Mouse (Mus musculus): ENCODE results near the gene Ociad2.
A peak's percentile ranks its signal among the peaks of the same experiment; 100 is the strongest.

The Ociad2 gene

DNA sequence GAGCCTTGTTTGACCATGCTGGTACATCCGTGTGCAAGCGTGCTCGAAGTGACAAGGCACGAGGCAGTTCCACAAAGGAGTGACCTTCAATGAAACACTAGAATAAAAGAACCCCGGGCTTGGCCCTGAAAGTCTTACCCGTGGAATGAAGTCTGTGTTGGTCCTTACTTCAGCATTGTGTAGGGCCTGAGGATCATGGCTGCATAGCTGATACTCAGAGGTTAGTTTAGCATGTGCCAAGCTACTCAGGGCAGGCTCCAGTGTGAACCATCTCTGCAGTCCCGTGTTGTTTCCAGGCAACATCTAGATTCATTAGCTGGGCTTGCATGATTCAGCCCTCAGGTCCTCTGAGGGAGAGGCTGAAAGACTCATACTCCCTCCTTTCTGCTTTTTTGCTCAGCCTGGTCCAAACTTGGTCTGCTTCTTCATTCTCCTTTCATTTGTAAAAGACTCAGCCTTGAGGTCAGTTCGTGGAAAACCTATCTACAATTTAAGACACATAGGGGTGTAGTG is at the start of gene Ociad2:
Gene Ociad2 (minus strand): TSS at position 306 of the 513 bp plus-strand sequence.
- no peak for DNase-seq (ENCODE audit: low spot score in 2 of 2)

DNA sequence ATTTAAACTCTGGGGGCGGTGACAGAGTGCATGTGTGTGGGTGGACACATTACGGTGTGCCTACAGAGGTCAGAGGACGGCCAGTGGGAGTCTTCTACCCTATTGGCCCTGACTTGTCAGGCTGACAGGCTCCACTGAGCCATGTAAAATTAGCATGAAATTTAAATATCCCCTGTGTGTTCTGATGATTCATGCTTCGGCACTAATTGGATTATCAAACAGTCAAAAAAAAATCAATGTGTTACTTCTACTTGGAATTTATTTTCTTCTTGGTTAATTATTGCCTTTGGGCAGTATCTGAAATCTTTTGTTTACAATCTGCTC is 42.8 kb upstream of the Ociad2 start:
- no peak for DNase-seq (ENCODE audit: low spot score in 2 of 2)

DNA sequence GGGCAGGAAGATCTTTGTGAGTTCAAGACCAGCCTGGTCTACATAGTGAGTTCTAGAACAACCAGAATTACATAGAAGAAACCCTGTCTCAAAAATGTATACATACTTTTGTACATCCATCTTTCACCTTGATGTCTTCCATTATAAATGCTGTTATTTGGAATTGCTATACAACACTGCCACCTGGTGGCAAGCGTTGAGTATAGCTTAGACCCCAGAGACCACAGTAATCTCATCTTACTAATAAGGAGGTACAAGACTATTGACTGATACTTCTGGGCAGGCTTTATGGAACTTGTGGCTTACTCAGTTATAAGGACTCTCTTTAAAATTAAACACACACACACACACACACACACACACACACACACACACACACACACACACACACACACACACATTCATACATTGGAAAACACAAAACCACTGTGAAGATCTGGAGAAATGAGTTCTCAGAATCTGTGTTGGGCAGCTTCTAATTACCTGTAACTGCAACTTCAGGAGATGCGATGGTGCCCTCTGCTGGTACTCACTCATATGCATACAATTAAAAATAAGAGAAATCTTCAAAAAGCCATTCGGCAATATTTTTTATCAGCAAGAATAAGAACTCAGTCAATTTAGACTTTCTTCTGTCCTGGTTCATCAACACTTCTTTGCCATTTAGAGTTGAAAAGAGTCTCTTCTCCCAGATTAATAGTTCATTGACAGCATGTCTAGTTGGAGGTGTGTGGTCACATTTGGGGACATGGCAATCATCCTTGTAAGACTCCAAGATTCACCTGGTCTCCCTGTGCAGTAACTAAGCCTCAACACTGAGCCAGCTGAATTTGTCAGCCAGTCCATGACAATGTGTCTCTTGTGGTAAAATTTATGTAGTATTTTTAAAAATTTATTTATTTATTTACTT is 42.2 kb upstream of the Ociad2 start:
- peak; percentile 59 to 70 for DNase-seq (ENCODE audit: low spot score in 2 of 2)

DNA sequence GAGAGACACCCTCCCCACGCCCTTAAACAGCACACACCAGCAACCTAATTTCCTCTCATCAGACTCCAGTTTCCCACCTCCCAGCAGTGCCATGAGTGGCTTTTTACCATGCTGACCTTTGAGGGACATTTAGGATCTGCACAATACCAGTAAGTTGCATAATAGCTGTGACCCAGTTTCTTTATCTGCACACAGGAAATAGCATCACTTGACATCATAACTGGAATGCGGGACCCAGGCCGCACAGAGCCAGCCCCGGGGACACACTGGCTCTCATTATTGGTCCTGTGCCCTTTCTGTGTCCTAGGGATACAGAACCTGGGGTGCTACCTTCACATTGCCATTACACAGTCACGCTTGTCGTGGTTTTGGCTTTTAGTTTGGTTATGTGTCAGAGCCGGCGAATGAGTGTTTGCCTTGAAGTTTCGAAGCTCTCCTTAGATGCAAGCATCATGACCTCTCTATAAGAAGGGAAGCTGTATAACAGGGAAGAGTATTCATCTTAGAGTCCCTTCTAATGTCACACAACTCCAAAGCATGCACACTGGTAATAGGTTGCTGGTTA is 41.2 kb upstream of the Ociad2 start:
- no peak for DNase-seq (ENCODE audit: low spot score in 2 of 2)

DNA sequence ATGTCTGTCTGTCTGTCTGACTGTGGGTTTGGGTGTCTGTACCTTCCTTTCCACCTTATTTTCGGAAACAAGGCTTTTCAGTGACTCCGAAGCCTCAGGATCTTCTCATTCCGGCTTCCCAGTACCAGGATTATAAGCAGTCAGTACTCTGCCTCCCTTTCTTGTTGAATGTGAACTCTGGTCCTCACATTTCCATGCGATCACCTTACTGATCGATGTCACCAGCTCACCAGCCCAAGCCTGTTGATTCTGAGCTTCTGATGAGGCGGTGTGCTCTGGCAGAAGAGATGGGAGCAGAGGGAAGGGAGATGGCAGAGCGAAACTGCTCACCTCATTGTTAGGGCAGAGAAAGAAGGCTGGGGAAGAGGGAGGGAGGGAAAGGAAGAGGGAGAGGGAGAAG is 40.7 kb upstream of the Ociad2 start:
- no peak for DNase-seq (ENCODE audit: low spot score in 2 of 2)

DNA sequence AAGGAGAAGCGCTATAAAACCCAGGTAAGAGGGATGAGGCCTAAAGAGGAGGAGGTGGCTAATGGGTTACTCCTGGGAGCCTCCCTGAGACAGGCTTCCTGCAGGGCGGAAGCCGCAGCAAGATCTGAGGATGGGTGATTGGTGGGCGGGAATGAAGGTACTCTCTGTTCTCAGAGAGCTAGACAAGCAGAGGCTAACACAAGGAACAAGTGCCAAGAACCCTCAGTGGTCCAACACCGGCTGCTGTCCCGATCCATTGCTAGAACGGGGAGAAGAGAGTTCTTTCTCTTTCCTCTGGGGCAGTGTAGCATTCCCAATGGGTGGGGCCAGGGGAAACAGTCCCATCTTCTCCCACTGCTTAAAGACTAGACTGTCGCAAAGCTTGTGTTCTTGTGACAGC is 40.0 kb upstream of the Ociad2 start:
- DNase-seq (ENCODE audit: low spot score in 2 of 2): no peak

DNA sequence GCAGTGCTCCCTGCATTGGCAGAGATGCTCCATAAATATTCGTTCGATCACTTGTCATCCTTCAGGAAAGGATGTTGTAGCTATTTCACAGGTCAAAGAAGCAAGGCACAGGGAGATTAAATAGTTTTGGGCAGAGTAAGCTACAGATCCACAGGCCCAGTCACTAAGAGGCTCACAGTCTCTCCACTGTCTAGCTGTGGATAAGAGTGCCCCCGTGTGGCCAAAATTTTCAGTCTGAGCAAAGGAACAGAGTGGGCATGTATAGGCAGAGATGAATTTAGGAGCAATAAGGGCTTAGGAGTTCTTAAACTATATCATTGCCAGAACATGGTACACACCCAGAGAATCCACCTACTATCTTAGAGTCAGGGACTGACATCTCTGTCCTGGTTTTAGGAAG is 39.1 kb upstream of the Ociad2 start:
- DNase-seq (ENCODE audit: low spot score in 2 of 2): peak; percentile 57 to 67

DNA sequence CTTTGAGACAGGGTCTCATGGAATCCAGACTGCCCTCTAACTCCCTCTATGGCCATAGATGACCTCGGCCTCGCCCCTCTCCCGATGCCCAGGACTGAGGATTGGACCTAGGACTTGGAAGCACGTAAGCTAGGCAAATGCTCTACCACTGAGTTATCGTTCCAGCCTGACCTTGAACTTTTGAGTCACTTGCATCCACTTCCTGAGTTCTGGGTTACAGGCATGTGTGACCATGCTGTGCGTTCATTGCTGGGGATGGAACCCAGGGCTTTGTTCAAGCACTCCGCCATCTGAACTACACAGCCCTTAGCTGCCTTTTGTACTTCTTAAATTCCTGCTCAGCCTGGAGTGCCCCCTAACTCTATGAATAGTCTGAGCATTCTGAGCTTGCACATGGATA is 35.7 kb upstream of the Ociad2 start:
- DNase-seq (ENCODE audit: low spot score in 2 of 2): no peak

DNA sequence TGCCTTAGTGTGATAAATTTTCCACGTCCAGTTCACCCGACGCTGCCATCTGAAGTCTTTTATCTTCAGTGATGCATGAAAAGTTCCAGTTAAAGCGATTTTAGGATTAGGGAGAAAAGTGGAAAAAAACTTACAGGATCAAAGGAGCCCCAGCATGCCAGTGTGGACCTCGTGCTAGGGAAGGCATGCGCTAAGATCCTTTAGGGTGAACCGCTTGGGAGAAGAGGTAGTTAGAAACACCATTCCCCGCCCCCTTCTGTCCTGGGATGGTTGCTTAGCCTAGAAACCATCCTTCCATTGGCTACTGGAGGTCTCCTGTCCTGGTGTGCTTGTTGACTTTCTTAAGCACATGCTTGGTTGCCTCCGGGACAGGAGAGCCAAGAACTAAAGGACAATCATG is 35.2 kb upstream of the Ociad2 start:
- no peak for DNase-seq (ENCODE audit: low spot score in 2 of 2)

DNA sequence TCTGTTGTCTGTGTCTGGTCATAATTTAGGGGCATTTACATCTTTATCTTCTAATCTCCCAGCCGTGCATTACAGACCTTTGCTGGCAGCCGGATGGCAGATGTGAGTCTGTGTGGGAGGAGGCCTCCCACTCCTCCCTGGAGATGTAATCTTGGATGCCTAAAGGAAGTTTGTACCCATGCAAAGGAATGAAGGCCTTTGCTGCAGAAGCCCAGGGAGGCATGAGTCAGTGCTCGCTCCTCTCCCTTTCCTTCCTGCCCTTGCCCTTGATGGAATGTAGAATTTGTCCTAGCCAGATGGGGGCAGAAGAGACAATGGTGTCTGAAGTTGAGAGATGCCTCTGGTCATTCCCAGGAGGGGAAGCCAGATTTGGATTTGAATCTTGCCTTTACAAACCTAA is 32.4 kb upstream of the Ociad2 start:
- DNase-seq (ENCODE audit: low spot score in 2 of 2): no peak

DNA sequence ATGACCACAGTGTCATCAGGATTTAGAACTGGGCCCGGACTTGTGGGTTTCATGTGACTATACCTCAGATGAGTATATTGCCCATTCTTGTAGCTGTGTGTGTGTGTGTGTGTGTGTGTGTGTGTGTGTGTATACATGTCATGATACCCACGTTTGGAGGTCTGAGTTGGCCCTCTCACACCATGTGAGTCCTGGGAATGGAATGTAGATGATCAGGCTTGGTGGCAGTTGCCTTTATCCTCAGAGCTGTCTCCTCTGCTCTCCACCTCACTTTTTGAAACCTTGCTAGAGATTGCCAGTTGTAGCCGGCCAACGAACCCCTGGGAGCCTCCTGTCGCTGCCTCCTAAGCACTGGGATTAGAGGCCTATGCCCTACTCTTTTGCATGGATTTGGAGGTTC is 31.8 kb upstream of the Ociad2 start:
- DNase-seq (ENCODE audit: low spot score in 2 of 2): no peak

DNA sequence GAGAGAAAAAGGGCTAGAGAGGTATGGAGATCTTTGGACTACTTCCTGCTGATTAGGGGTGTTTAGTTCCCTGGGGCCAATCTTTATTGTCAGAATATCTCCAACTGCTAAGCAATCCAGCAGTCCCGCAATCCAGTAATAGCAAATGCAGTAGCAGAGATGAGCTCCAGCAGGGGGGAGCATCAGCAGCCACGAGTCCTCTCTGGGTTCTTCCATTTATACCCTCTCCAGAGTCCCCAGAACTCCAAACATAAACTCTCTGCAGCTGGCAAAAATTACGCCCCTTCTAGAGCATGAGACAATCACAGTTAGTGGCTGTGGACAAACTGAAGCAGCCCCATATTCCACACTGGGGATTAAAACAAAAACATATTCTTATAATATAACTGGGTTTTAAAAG is 28.9 kb upstream of the Ociad2 start:
- no peak for DNase-seq (ENCODE audit: low spot score in 2 of 2)

DNA sequence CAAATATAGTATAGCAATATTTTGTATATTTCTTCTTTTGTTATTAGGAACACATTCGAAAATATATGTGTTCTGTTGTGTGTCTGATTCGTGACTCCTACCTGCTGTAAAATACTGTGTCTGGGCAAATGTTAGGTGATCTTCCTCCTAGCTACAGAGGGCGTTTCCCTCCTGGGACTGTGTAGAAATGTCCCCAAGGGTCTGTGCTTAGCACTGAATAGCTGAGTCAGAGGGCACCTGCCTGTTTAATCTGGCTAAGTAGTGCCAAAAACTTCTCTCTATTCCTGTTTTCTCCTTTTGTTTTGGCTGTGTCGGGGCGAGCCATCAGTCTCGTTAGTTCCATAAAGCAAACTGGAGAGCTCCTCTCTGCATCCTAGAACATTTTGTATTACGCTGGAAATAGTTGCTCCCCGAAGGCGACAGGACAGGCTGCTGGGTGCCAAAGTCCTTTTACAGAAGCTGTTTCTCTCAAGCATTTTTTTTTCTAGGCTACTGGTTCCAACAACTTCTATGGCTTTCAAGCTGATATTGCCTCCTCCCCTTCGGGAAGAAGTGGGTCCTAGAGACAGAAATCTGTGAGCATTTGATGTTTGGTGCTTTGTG is 28.1 kb upstream of the Ociad2 start:
- DNase-seq (ENCODE audit: low spot score in 2 of 2): no peak

DNA sequence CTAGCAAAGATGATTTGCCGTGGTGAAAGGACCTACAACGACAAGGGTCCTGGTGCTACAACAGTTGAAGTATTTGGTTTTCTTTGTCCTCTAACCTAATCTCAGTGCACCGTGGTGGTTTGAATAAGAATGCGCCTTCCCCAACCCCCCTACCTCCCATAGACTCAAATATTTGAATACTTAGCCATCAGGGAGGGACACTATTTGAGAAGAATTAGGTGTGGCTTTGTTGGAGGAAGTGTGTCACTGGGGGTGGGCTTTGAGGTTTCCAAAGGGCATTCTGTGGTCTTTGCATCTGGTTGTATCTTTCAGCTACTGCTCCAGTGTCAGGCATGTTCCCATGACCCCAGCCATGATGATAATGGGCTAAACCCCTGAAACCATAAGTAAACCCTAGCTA is 27.1 kb upstream of the Ociad2 start:
- no peak for DNase-seq (ENCODE audit: low spot score in 2 of 2)

DNA sequence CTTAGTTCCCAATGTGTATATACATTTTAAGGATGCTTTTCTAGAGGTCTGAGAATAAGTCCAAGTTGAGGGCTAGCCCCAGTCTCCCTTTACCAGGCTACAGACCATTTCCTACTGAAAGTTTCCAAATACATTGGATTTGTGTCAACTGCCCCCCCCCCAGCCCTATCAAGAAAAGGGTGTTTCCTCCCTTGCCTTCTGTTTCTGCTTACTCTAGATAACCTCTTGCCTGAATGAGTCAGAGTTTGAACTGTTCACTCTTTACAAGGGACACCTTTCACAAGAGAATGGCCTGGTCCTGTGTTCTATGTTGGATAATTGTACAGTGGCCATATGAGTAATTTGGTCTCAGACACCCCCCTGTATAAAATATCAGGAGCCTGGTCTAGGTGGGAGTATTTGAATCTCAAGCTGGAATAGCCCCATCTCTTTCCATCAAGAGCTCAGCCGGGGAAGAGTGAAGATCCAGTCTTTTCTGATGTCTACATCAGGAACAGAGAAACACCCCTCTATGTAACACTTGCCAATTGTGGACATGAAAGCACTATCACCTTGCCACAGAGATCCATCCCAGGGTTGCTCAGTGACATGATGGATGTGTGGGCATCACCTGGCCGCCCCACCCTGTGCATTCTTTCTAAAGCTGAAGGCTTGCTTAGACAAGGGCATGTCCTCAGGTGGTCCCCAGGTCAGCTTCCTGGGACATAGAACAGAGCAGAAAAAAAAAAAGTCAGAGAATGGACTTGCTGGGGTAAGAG is 23.5 kb upstream of the Ociad2 start:
- no peak for DNase-seq (ENCODE audit: low spot score in 2 of 2)

DNA sequence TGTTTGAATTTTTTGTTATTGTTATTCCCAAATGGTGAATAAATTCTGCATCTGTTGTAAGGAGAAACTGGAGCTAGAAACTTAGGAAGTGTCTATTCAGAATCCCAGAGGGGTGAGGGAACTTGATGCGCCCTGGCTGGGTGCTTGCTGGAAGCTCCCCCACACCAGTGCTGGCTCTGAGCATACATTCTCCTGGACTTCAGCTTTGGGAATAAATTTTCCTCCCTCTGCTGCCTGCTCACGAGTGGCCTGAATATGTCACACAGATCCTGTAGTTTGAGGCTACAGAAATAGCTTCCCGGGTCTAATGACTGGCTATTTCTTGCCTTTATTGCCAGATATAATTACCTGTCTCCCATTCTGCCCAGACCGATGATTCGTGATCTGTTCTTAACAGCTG is 22.0 kb upstream of the Ociad2 start:
- no peak for DNase-seq (ENCODE audit: low spot score in 2 of 2)

DNA sequence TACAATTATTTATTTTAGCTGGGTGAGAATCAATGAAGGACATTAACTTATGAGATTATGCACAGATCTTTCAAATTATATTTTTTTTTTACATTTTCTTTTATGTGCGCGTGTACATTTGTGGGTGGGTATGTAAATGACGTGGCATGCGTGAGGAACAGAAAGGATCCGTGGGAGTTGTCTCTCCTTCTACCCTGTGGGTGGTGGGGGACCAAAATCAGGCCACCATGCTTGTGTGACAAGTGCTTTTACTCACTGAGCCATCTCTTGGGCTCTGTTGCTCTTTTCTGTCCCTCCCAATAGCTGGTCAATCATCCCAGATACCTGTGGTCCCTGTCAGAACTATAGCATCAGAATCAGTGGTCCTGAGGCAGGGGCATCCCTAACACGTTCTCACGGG is 21.5 kb upstream of the Ociad2 start:
- DNase-seq (ENCODE audit: low spot score in 2 of 2): no peak

DNA sequence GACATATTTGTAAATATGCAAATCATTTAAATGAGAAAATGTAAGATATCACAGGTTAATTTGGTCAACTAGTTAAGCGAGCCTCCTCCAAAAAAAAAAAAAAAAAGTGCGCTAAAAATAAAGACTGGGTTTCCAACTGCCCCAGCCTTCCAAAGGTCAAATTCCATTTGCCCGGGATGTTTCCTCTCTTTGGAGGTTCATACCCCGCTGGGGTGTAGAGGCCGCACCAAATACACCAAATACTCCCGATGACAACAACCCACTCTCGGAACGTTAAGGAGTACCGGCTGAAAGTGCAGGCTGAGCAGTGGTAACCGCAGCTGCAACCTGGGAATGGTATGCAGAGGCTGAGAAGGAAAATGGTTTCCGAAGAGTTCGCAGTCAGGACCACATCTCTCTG is 19.4 kb upstream of the Ociad2 start:
- DNase-seq (ENCODE audit: low spot score in 2 of 2): no peak

DNA sequence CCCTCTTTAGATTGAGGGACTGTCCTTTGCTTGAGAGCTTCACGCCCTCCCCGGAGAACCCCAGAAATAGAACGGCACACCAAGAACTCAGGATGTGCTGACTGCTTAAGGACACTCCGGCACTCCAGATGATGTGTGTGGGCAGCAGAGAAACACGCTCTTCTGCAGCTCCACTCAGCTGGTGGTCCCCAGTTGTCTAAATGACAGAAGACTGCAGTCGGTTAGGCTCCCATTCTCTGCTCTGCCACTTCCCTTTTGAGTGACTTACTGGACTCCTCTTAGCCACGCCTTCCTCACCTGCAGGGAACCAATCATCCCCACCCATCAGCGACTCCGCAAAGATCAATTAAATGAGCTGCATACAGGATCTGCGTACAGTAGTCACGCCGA is 18.9 kb upstream of the Ociad2 start:
- DNase-seq (ENCODE audit: low spot score in 2 of 2): no peak

DNA sequence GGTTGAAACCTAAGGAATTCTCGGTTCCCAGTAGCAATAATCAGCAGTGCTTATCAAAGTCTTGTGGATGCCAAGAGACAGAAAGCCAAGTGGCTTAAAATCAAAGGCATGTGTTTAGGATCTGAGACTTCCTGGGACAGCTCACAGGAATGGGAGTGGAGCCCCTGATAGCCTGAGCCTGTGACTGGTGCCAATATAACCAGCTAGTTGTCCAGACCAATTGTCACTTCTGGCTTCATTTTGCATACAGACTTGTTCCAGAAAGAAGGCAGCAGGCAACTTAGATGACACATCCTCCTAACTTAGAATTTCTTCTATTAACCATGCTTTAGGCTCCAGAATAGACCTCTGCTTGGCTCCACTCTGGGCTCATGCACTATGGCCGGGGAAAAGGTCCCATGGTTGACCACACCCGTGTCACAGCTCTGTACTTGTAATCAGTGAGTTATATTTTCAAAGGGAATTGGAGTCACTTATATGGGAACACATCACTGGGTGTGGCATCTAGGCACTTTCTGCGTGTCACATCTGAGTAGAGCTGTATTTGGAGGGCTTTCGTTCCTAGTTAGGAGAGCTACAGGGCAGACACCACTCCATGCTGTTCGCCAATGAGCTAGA is 18.4 kb upstream of the Ociad2 start:
- no peak for DNase-seq (ENCODE audit: low spot score in 2 of 2)

DNA sequence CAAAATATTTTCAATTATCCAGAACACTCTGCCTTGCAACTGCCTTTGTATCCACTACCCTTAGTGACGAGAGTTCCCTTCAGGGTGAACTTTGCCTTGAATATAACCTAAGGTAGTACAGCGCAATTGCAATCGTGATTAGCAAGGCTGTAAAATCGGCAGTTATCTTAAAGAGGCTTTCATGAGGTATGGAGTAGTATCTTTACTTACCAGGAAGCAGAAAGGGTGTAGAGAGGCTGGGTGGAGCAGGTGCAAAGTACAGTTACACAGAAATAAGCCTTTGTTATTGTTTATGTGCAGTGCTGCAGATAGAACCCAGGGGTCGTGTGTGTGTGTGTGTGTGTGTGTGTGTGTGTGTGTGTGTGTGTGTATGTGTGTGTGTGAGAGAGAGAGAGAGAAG is 14.6 kb upstream of the Ociad2 start:
- DNase-seq (ENCODE audit: low spot score in 2 of 2): no peak

DNA sequence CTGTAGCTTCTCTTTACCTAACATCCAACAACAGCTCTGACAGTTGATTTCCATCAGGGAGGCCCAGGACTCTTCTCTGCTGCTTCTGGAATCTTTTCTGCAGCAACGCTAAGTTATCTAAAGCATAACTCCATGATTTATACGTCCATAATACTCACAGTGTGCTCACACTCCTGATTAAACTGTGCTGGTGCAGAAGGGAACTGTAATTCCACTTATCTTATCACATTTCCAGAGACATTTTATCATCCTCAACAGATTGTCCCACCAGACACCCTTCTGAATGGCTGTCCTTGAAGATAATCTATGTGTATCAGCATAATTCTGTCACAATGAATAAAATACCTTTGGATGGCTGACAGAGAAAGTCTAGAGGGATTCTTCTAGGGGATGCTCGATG is 13.2 kb upstream of the Ociad2 start:
- DNase-seq (ENCODE audit: low spot score in 2 of 2): no peak
